In the genomic region with DNA sequence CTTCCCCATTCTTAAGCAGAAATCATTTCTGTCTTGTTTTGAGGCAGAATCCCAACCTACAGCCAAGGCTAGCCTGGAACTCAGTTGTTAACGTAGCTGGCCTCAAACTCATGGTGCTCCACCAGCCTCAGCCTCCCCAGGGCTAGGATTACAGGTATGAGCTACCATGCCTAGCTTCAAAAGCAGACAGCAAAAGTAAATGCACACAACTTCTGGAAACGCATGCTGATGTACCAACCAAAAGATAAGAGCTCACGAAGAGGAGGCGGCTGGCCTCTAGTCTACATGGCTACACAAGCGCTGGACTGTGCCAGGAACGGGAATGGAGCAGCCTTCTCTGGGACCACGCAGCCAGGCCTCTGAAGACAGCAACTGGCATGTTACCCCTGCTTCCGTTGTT, we compare ENCODE assay signal across 17 mouse cellular contexts.
"Had no signal": no experiment of that assay in that cellular context is flagged by ENCODE, and none has a peak within 500 bp of the region (broad histone marks: within the 10 kb centered on the region; RNA-seq: fewer than 3 reads in every experiment).

No protein-coding gene starts in this region.

- H3K27ac ChIP-seq: lung, embryonic 15.5 days; macrophage; midbrain, embryonic 13.5 days; midbrain, embryonic 15.5 days; neural tube, embryonic 12.5 days had no signal

- H3K4me3 ChIP-seq: lung, embryonic 15.5 days; megakaryocyte, embryonic 14.5 days; midbrain, embryonic 13.5 days; midbrain, embryonic 15.5 days; neural tube, embryonic 12.5 days had no signal

- DNase-seq: lung, adult 2 months; lung, postnatal 14 days; lung, postnatal 36 days; retina, postnatal 1 day; right cerebral cortex, adult 18-20 months; right cerebral cortex, postnatal 25 days; right cerebral cortex, postnatal 4 days; spleen, adult 18-20 months; thymus, adult 18-20 months; thymus, postnatal 14 days; thymus, postnatal 36 days had no signal

- H3K9me3 ChIP-seq: lung, embryonic 15.5 days; megakaryocyte, embryonic 14.5 days; midbrain, embryonic 13.5 days; midbrain, embryonic 15.5 days; neural tube, embryonic 12.5 days had no signal

- H3K27me3 ChIP-seq: lung, embryonic 15.5 days; megakaryocyte, embryonic 14.5 days; midbrain, embryonic 13.5 days; midbrain, embryonic 15.5 days; neural tube, embryonic 12.5 days had no signal
